In genomic region chr2:154551927-154552326, GRCm38 (mm10) we compare ENCODE assay signal across 8 mouse cellular contexts. TPM values are rescaled to one million over a fixed set of nuclear protein-coding genes. Genes with fewer than 3 reads are reported as not detected.
DNase-seq lines count a peak whose midpoint lies in the region; ATAC-seq and TF ChIP-seq lines count a peak whose summit lies in the region.

No protein-coding gene starts in this region.

- no peaks in the 10 kb centered on the region for H3K9me3 ChIP-seq in forebrain, embryonic 16.5 days (ENCODE audit: control insufficient read depth, low read length)
- H3K9me3 ChIP-seq in liver, embryonic 16.5 days (replicated peaks; ENCODE audit: control insufficient read depth, low read length): 0 out of 2 replicates have a peak, but pooled peaks cover 2% of the 10 kb centered on the region

- no peak for DNase-seq in gastrocnemius, adult 2 months
- no peak for DNase-seq in gastrocnemius, postnatal 10 days
- DNase-seq in ES-CJ7 (ENCODE audit: low read depth, low spot score): peak; percentile 36
- no peak for DNase-seq in yolk sac, embryonic 10.5 days (ENCODE audit: low spot score)

- H3K4me1 ChIP-seq in forebrain, embryonic 16.5 days (replicated peaks; ENCODE audit: control insufficient read depth, insufficient read depth, low read length): peaks cover 32% of the 10 kb centered on the region
- peaks cover 22% of the 10 kb centered on the region for H3K4me1 ChIP-seq in liver, embryonic 16.5 days (ENCODE audit: control insufficient read depth, low read depth, low read length)

- no peaks in the 10 kb centered on the region for H3K36me3 ChIP-seq in forebrain, embryonic 16.5 days (ENCODE audit: control insufficient read depth, insufficient read depth)
- no peaks in the 10 kb centered on the region for H3K36me3 ChIP-seq in liver, embryonic 16.5 days (ENCODE audit: control insufficient read depth, insufficient read depth)

- H3K4me3 ChIP-seq in gastrocnemius, adult 2 months: peak overlapping the region; percentile 74
- H3K4me3 ChIP-seq in forebrain, embryonic 16.5 days (replicated peaks; ENCODE audit: low read length): no peak overlapping the region
- peak overlapping the region; percentile 9; the same call in 1 of the 2 replicates for H3K4me3 ChIP-seq in liver, embryonic 16.5 days (ENCODE audit: low read depth, low read length)

- peak; percentile 35 for ATAC-seq in forebrain, embryonic 16.5 days
- ATAC-seq in liver, embryonic 16.5 days (ENCODE audit: low read depth): 0 out of 2 replicates have a peak, but pooled peaks have one; percentile 3
- no peak for ATAC-seq in CD4-positive, CD25-positive, alpha-beta regulatory T cell, adult 4 months
- ATAC-seq in monocyte, adult 5-6 weeks (replicated peaks; ENCODE audit: insufficient number of reproducible peaks, low FRiP score, low TSS enrichment, poor library complexity, severe bottlenecking): no peak

- no peak overlapping the region for H3K9ac ChIP-seq in forebrain, embryonic 16.5 days (replicated peaks; ENCODE audit: low read depth, low read length)
- H3K9ac ChIP-seq in liver, embryonic 16.5 days (ENCODE audit: low read depth, low read length): no peak overlapping the region

- H3K4me2 ChIP-seq in forebrain, embryonic 16.5 days (ENCODE audit: low read length): peak overlapping the region; percentile 22
- peak overlapping the region; percentile 43 for H3K4me2 ChIP-seq in liver, embryonic 16.5 days (ENCODE audit: low read depth, low read length)

- peak overlapping the region; percentile 78 for H3K27ac ChIP-seq in gastrocnemius, adult 2 months
- 0 out of 2 replicates have a peak overlapping the region, but pooled peaks have one; percentile 25 for H3K27ac ChIP-seq in forebrain, embryonic 16.5 days (ENCODE audit: low read length)
- H3K27ac ChIP-seq in liver, embryonic 16.5 days (ENCODE audit: low read length): no peak overlapping the region

- TF ChIP-seq CTCF in gastrocnemius, adult 2 months (IDR thresholded peaks at IDR 0.05): no peak

- intact Hi-C loops in gastrocnemius, adult 2 months (cut with DNase I): loop anchor here (5.0 kb wide), 1 partner anchor 60 kb away; the partner anchor contains the start of genes 4930519P11Rik and Zfp341

- WGBS in forebrain, embryonic 16.5 days: 28% methylated on average over 21 of the region's 21 CpGs
- 35% methylated on average over 21 of the region's 21 CpGs for WGBS in liver, embryonic 16.5 days (ENCODE audit: insufficient replicate concordance)

- H3K27me3 ChIP-seq in forebrain, embryonic 16.5 days (replicated peaks; ENCODE audit: control insufficient read depth, insufficient read depth, low read length): no peaks in the 10 kb centered on the region; the same call in 1 of the 2 replicates
- H3K27me3 ChIP-seq in liver, embryonic 16.5 days (ENCODE audit: control insufficient read depth, insufficient read depth, low read depth, low read length): peaks cover 31% of the 10 kb centered on the region

RNA-seq across cellular contexts. Expression of gene Actl10, which starts 0.4 kb away (rescaled TPM):
- total RNA-seq in gastrocnemius, adult 2 months (2021): not detected
- total RNA-seq in gastrocnemius, postnatal 10 days (2021): not detected
- 0.37 and 0.86 TPM in 2 replicates for polyA plus RNA-seq in forebrain, embryonic 16.5 days (2015; fragmentation: Nextera tagmentation; extraction: Ambion mirVana)
- 0.08 TPM in 1 of 2 replicates, not detected in the other for polyA plus RNA-seq in liver, embryonic 16.5 days (2015; fragmentation: Nextera tagmentation; extraction: Ambion mirVana)
- not detected for polyA plus RNA-seq in CD4-positive, CD25-positive, alpha-beta regulatory T cell, adult 4 months (2017; shearing (Covaris generic))
- total RNA-seq in monocyte, adult 5-6 weeks (2017): not detected in 3 replicates

RNA-seq across cellular contexts. Expression of gene 1700003F12Rik, which starts 5.0 kb away (rescaled TPM):
- total RNA-seq in gastrocnemius, adult 2 months (2021): not detected
- total RNA-seq in gastrocnemius, postnatal 10 days (2021): under 1 TPM in 1 of 2 experiments, not detected in 1; 0.81 TPM
- 1.9 and 2.9 TPM in 2 replicates for polyA plus RNA-seq in forebrain, embryonic 16.5 days (2015; fragmentation: Nextera tagmentation; extraction: Ambion mirVana)
- 1.8 and 2.2 TPM in 2 replicates for polyA plus RNA-seq in liver, embryonic 16.5 days (2015; fragmentation: Nextera tagmentation; extraction: Ambion mirVana)
- polyA plus RNA-seq in CD4-positive, CD25-positive, alpha-beta regulatory T cell, adult 4 months (2017; shearing (Covaris generic)): not detected
- 0.78 TPM in 1 of 3 replicates, not detected in the others for total RNA-seq in monocyte, adult 5-6 weeks (2017)

RNA-seq across cellular contexts. Expression of gene Necab3, which starts 6.8 kb away (rescaled TPM):
- under 1 TPM; 0.33 to 0.36 TPM for total RNA-seq in gastrocnemius, adult 2 months (2021)
- total RNA-seq in gastrocnemius, postnatal 10 days (2021): under 1 TPM; 0.73 to 0.79 TPM
- polyA plus RNA-seq in forebrain, embryonic 16.5 days (2015; fragmentation: Nextera tagmentation; extraction: Ambion mirVana): 22.0 and 27.1 TPM in 2 replicates
- polyA plus RNA-seq in liver, embryonic 16.5 days (2015; fragmentation: Nextera tagmentation; extraction: Ambion mirVana): 0.44 and 0.73 TPM in 2 replicates
- under 1 TPM; 0.30 to 0.47 TPM for polyA plus RNA-seq in CD4-positive, CD25-positive, alpha-beta regulatory T cell, adult 4 months (2017; shearing (Covaris generic))
- 0.68 TPM in 1 of 3 replicates, not detected in the others for total RNA-seq in monocyte, adult 5-6 weeks (2017)

RNA-seq across cellular contexts. Expression of gene E2f1, which starts 17.8 kb away (rescaled TPM):
- total RNA-seq in gastrocnemius, adult 2 months (2021): under 1 TPM; 0.28 to 0.64 TPM
- total RNA-seq in gastrocnemius, postnatal 10 days (2021): 1 to 10 TPM; 6.3 to 8.7 TPM
- 10.8 and 12.1 TPM in 2 replicates for polyA plus RNA-seq in forebrain, embryonic 16.5 days (2015; fragmentation: Nextera tagmentation; extraction: Ambion mirVana)
- 9.8 and 14.5 TPM in 2 replicates for polyA plus RNA-seq in liver, embryonic 16.5 days (2015; fragmentation: Nextera tagmentation; extraction: Ambion mirVana)
- 1 to 10 TPM in 1 of 2 experiments, under 1 TPM in 1; 0.42 to 1.5 TPM for polyA plus RNA-seq in CD4-positive, CD25-positive, alpha-beta regulatory T cell, adult 4 months (2017; shearing (Covaris generic))
- 0.64 to 3.1 TPM (median 1.8 TPM) in 3 replicates for total RNA-seq in monocyte, adult 5-6 weeks (2017)

RNA-seq across cellular contexts. Expression of gene Pxmp4, which starts 51.6 kb away (rescaled TPM):
- 10 to 100 TPM; 10.1 to 15.8 TPM for total RNA-seq in gastrocnemius, adult 2 months (2021)
- 10 to 100 TPM; 15.1 to 16.1 TPM for total RNA-seq in gastrocnemius, postnatal 10 days (2021)
- polyA plus RNA-seq in forebrain, embryonic 16.5 days (2015; fragmentation: Nextera tagmentation; extraction: Ambion mirVana): 12.0 and 14.8 TPM in 2 replicates
- polyA plus RNA-seq in liver, embryonic 16.5 days (2015; fragmentation: Nextera tagmentation; extraction: Ambion mirVana): 43.0 and 44.9 TPM in 2 replicates
- polyA plus RNA-seq in CD4-positive, CD25-positive, alpha-beta regulatory T cell, adult 4 months (2017; shearing (Covaris generic)): 10 to 100 TPM; 15.4 to 20.9 TPM
- total RNA-seq in monocyte, adult 5-6 weeks (2017): 7.3 to 10.6 TPM (median 9.6 TPM) in 3 replicates

Comparison
In these comparisons a context has a peak if more than half of its experiments do, and no peak if none do; other contexts are left out.
1. ATAC-seq: peak in forebrain, embryonic 16.5 days (single experiment) and liver, embryonic 16.5 days (single experiment); none in CD4-positive, CD25-positive, alpha-beta regulatory T cell, adult 4 months (single experiment) and monocyte, adult 5-6 weeks (single experiment).